In genomic region chr11:72723165-72723564, GRCm38 (mm10) we compare ENCODE assay signal across 19 mouse cellular contexts.
"Had no signal": no experiment of that assay in that cellular context is flagged by ENCODE, and none has a peak within 500 bp of the region (broad histone marks: within the 10 kb centered on the region; RNA-seq: fewer than 3 reads in every experiment).

No protein-coding gene starts in this region.

- H3K4me2 ChIP-seq: heart, embryonic 12.5 days; hindbrain, embryonic 13.5 days; hindbrain, embryonic 15.5 days; kidney, embryonic 15.5 days; limb, embryonic 12.5 days; liver, embryonic 11.5 days; liver, embryonic 13.5 days; liver, embryonic 15.5 days had no signal

- H3K4me1 ChIP-seq: heart, embryonic 10.5 days; heart, embryonic 12.5 days; hindbrain, embryonic 13.5 days; hindbrain, embryonic 15.5 days; kidney, embryonic 15.5 days; limb, embryonic 12.5 days; liver, embryonic 13.5 days had no signal

- H3K9me3 ChIP-seq: heart, embryonic 10.5 days; heart, embryonic 12.5 days; hindbrain, embryonic 13.5 days; hindbrain, embryonic 15.5 days; kidney, embryonic 15.5 days; limb, embryonic 10.5 days; limb, embryonic 12.5 days; liver, embryonic 13.5 days; liver, embryonic 15.5 days had no signal

- DNase-seq: gastrocnemius, postnatal 14 days; gastrocnemius, postnatal 36 days; heart, postnatal 36 days; kidney, adult 11 months; liver; liver, embryonic 13.5 days had no signal

- H3K27ac ChIP-seq: heart, embryonic 10.5 days; hindbrain, embryonic 13.5 days; hindbrain, embryonic 15.5 days; hindbrain, postnatal 0 days; kidney, embryonic 15.5 days; kidney, postnatal 0 days; left cerebral cortex, adult 2 months; limb, embryonic 10.5 days; limb, embryonic 12.5 days; liver, embryonic 13.5 days; liver, embryonic 15.5 days had no signal

- ATAC-seq: hindbrain, postnatal 0 days; intestine, embryonic 16.5 days had no signal

- H3K9ac ChIP-seq: heart, embryonic 12.5 days; hindbrain, embryonic 13.5 days; hindbrain, embryonic 15.5 days; kidney, embryonic 15.5 days; limb, embryonic 12.5 days; liver, embryonic 13.5 days; liver, embryonic 15.5 days had no signal

- H3K27me3 ChIP-seq: heart, embryonic 12.5 days; hindbrain, embryonic 13.5 days; hindbrain, embryonic 15.5 days; kidney, embryonic 15.5 days; limb, embryonic 12.5 days; liver, embryonic 13.5 days; liver, embryonic 15.5 days had no signal

- H3K4me3 ChIP-seq: heart, embryonic 10.5 days; heart, embryonic 12.5 days; hindbrain, embryonic 13.5 days; hindbrain, embryonic 15.5 days; kidney, embryonic 15.5 days; left cerebral cortex, adult 2 months; limb, embryonic 10.5 days; limb, embryonic 12.5 days; liver, embryonic 13.5 days; liver, embryonic 15.5 days had no signal
